Mouse (Mus musculus): ENCODE results near the gene Arhgef28.
"Not testable (repeated sequence)": the region's sequence is repeated elsewhere in the genome, so short reads cannot be mapped to it uniquely, and the experiment has no call there.

Gene Arhgef28

GRCm38 (mm10) chr13:98073190-98073589, 133.0 kb downstream of the Arhgef28 start:
- DNase-seq (ENCODE audit: low spot score in 2 of 2): no peak

GRCm38 (mm10) chr13:98070458-98070857, 135.8 kb downstream of the Arhgef28 start:
- no peak for DNase-seq (ENCODE audit: low spot score in 2 of 2)

GRCm38 (mm10) chr13:98069646-98070045, 136.6 kb downstream of the Arhgef28 start:
- no peak for DNase-seq (ENCODE audit: low spot score in 2 of 2)

GRCm38 (mm10) chr13:98062843-98063242, 143.4 kb downstream of the Arhgef28 start:
- DNase-seq (ENCODE audit: low spot score in 2 of 2): no peak

GRCm38 (mm10) chr13:98060121-98060520, 146.1 kb downstream of the Arhgef28 start:
- not testable (repeated sequence) for DNase-seq (ENCODE audit: low spot score in 2 of 2)

GRCm38 (mm10) chr13:98055194-98055593, 151.0 kb downstream of the Arhgef28 start:
- no peak for DNase-seq (ENCODE audit: low spot score in 2 of 2)

- DNase-seq (ENCODE audit: low spot score in 2 of 2): no peak
These were observed 165.6 kb downstream of the Arhgef28 start for GRCm38 (mm10) chr13:98040628-98041150.

- no peak for DNase-seq (ENCODE audit: low spot score in 2 of 2)
These were observed 167.5 kb downstream of the Arhgef28 start for GRCm38 (mm10) chr13:98038731-98039130.

- DNase-seq (ENCODE audit: low spot score in 2 of 2): no peak
These were observed 168.5 kb downstream of the Arhgef28 start for GRCm38 (mm10) chr13:98037693-98038092.

- DNase-seq (ENCODE audit: low spot score in 2 of 2): no peak
These were observed 174.6 kb downstream of the Arhgef28 start for GRCm38 (mm10) chr13:98031642-98031960.

- peak; percentile 13 to 64 for DNase-seq (ENCODE audit: low spot score in 2 of 2)
These were observed 175.1 kb downstream of the Arhgef28 start for GRCm38 (mm10) chr13:98030959-98031641.

- no peak for DNase-seq (ENCODE audit: low spot score in 2 of 2)
These were observed 176.2 kb downstream of the Arhgef28 start for GRCm38 (mm10) chr13:98030041-98030440.

GRCm38 (mm10) chr13:98028711-98029250, 177.5 kb downstream of the Arhgef28 start:
- no peak for DNase-seq (ENCODE audit: low spot score in 2 of 2)

- peak in 1 of 2 experiments; percentile 4 for DNase-seq (ENCODE audit: low spot score in 2 of 2)
These were observed 178.5 kb downstream of the Arhgef28 start for GRCm38 (mm10) chr13:98027641-98028204.

GRCm38 (mm10) chr13:98027122-98027521, 179.1 kb downstream of the Arhgef28 start:
- DNase-seq (ENCODE audit: low spot score in 2 of 2): no peak

- DNase-seq (ENCODE audit: low spot score in 2 of 2): no peak
These were observed 180.3 kb downstream of the Arhgef28 start for GRCm38 (mm10) chr13:98025706-98026504.

- DNase-seq (ENCODE audit: low spot score in 2 of 2): peak in 1 of 2 experiments; percentile 10
These were observed 181.1 kb downstream of the Arhgef28 start for GRCm38 (mm10) chr13:98025162-98025561.

GRCm38 (mm10) chr13:98024680-98025079, 181.6 kb downstream of the Arhgef28 start:
- no peak for DNase-seq (ENCODE audit: low spot score in 2 of 2)

- DNase-seq (ENCODE audit: low spot score in 2 of 2): no peak
These were observed 184.3 kb downstream of the Arhgef28 start for GRCm38 (mm10) chr13:98021906-98022305.

- DNase-seq (ENCODE audit: low spot score in 2 of 2): not testable (repeated sequence)
These were observed 187.4 kb downstream of the Arhgef28 start for GRCm38 (mm10) chr13:98018837-98019236.

GRCm38 (mm10) chr13:98016923-98017588, 189.2 kb downstream of the Arhgef28 start:
- DNase-seq (ENCODE audit: low spot score in 2 of 2): no peak

Data from spleen, postnatal 14 days (tissue).